Mouse (Mus musculus): Measurements from ENCODE around the gene Ibsp.
A peak's percentile ranks its signal among the peaks of the same experiment; 100 is the strongest.

Ibsp gene

GRCm38 (mm10) chr5:104298994-104299393 is at the start of gene Ibsp:
Gene Ibsp, plus strand, starts transcription at chr5:104299171.
- DNase-seq (ENCODE audit: low read depth, low spot score): no peak

- DNase-seq (ENCODE audit: low read depth, low spot score): no peak
Measured at GRCm38 (mm10) chr5:104251811-104252210, 47.2 kb upstream of the Ibsp start.

- no peak for DNase-seq (ENCODE audit: low read depth, low spot score)
Measured at GRCm38 (mm10) chr5:104256585-104256984, 42.4 kb upstream of the Ibsp start.

- DNase-seq (ENCODE audit: low read depth, low spot score): no peak
Measured at GRCm38 (mm10) chr5:104261908-104262461, 37.0 kb upstream of the Ibsp start.

- no peak for DNase-seq (ENCODE audit: low read depth, low spot score)
Measured at GRCm38 (mm10) chr5:104263014-104263776, 35.8 kb upstream of the Ibsp start.

- no peak for DNase-seq (ENCODE audit: low read depth, low spot score)
Measured at GRCm38 (mm10) chr5:104294201-104294600, 4.8 kb upstream of the Ibsp start.

GRCm38 (mm10) chr5:104314073-104314472 is 15.1 kb downstream of the Ibsp start:
- DNase-seq (ENCODE audit: low read depth, low spot score): no peak

GRCm38 (mm10) chr5:104325029-104325428 is 26.1 kb downstream of the Ibsp start, which contains the start of gene Mepe:
Gene Mepe, plus strand, starts transcription at chr5:104325329.
- DNase-seq (ENCODE audit: low read depth, low spot score): no peak

GRCm38 (mm10) chr5:104326884-104327283 is 27.9 kb downstream of the Ibsp start:
- DNase-seq (ENCODE audit: low read depth, low spot score): no peak

GRCm38 (mm10) chr5:104327389-104327788 is 28.4 kb downstream of the Ibsp start:
- no peak for DNase-seq (ENCODE audit: low read depth, low spot score)

- no peak for DNase-seq (ENCODE audit: low read depth, low spot score)
Measured at GRCm38 (mm10) chr5:104327876-104328275, 28.9 kb downstream of the Ibsp start.

GRCm38 (mm10) chr5:104328317-104328850 is 29.4 kb downstream of the Ibsp start:
- no peak for DNase-seq (ENCODE audit: low read depth, low spot score)

- no peak for DNase-seq (ENCODE audit: low read depth, low spot score)
Measured at GRCm38 (mm10) chr5:104329381-104329780, 30.4 kb downstream of the Ibsp start.

GRCm38 (mm10) chr5:104330088-104330487 is 31.1 kb downstream of the Ibsp start:
- no peak for DNase-seq (ENCODE audit: low read depth, low spot score)

- no peak for DNase-seq (ENCODE audit: low read depth, low spot score)
Measured at GRCm38 (mm10) chr5:104332296-104332695, 33.3 kb downstream of the Ibsp start.

GRCm38 (mm10) chr5:104333231-104333640 is 34.3 kb downstream of the Ibsp start:
- peak; percentile 38 for DNase-seq (ENCODE audit: low read depth, low spot score)

GRCm38 (mm10) chr5:104333643-104334042 is 34.7 kb downstream of the Ibsp start:
- DNase-seq (ENCODE audit: low read depth, low spot score): no peak

- DNase-seq (ENCODE audit: low read depth, low spot score): no peak
Measured at GRCm38 (mm10) chr5:104334516-104334915, 35.5 kb downstream of the Ibsp start.

GRCm38 (mm10) chr5:104335962-104336361 is 37.0 kb downstream of the Ibsp start:
- no peak for DNase-seq (ENCODE audit: low read depth, low spot score)

GRCm38 (mm10) chr5:104337491-104337890 is 38.5 kb downstream of the Ibsp start:
- no peak for DNase-seq (ENCODE audit: low read depth, low spot score)

GRCm38 (mm10) chr5:104339009-104339408 is 40.0 kb downstream of the Ibsp start:
- DNase-seq (ENCODE audit: low read depth, low spot score): no peak

GRCm38 (mm10) chr5:104339706-104340512 is 40.9 kb downstream of the Ibsp start:
- DNase-seq (ENCODE audit: low read depth, low spot score): peak; percentile 39

All from WW6 (cell line).